Mouse (Mus musculus): ENCODE results near the gene Hyal3.
"Not testable (repeated sequence)": the region's sequence is repeated elsewhere in the genome, so short reads cannot be mapped to it uniquely, and the experiment has no call there.

The Hyal3 gene

DNA sequence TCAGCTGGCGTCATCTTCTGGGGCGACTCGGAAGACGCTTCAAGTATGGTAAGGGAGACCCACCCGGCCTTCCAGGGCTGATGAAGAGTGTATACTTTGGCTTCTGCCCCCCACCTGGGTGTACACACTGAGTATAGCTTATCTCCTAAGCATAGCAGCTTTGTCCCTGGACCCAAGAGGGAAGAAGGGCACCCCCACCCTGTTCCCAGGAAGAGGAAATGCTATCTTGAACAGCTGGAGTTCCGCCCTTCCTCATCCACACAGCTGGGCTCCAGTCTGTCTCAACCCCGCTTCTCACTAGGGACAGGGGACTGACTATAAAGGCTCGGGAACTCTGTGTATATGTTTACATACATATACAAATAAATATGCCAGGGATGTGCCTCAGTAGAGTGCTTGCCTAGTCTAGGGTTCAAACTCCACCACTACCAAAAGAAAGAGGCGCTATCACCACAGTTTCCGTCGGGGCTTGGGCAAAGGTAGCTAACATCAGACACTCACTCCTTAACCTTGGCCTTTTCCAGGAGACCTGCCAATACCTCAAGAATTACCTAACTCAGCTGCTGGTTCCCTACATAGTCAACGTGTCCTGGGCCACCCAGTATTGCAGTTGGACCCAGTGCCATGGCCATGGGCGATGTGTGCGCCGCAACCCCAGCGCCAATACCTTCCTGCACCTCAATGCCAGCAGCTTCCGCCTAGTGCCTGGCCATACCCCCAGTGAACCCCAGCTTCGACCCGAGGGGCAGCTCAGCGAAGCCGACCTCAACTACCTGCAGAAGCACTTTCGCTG is 8.9 kb upstream of the Hyal3 start:
- no peak for DNase-seq (ENCODE audit: low spot score in 2 of 2)

DNA sequence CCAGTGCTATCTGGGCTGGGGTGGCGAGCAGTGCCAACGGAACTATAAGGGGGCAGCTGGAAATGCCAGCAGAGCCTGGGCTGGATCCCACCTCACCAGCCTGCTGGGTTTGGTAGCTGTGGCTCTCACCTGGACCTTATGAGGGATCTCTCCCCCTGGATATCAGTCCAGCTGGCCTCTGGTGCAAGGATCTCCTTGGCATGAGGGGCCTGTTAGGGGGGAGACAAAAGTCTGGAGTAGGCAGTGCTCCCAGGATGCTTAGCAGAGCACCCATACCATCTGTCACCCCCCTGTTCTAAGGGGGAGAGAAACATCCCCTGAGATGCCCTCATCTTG is 8.3 kb upstream of the Hyal3 start:
- no peak for DNase-seq (ENCODE audit: low spot score in 2 of 2)

DNA sequence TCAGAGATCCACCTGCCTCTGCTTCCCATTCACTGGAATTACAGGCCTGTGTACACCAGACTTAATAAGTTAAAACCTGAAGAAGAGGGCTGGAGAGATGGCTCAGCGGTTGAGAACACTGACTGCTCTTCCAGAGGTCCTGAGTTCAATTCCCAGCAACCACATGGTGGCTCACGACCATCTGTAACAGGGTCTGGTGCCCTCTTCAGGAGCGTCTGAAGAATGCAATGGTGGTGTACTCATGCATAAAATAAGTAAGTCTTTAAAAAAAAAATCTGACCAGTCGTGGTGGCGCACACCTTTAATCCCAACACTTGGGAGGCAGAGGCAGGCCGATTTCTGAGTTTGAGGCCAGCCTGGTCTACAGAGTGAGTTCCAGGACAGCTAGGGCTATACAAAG is 6.8 kb upstream of the Hyal3 start:
- DNase-seq (ENCODE audit: low spot score in 2 of 2), result not testable (repeated sequence)

DNA sequence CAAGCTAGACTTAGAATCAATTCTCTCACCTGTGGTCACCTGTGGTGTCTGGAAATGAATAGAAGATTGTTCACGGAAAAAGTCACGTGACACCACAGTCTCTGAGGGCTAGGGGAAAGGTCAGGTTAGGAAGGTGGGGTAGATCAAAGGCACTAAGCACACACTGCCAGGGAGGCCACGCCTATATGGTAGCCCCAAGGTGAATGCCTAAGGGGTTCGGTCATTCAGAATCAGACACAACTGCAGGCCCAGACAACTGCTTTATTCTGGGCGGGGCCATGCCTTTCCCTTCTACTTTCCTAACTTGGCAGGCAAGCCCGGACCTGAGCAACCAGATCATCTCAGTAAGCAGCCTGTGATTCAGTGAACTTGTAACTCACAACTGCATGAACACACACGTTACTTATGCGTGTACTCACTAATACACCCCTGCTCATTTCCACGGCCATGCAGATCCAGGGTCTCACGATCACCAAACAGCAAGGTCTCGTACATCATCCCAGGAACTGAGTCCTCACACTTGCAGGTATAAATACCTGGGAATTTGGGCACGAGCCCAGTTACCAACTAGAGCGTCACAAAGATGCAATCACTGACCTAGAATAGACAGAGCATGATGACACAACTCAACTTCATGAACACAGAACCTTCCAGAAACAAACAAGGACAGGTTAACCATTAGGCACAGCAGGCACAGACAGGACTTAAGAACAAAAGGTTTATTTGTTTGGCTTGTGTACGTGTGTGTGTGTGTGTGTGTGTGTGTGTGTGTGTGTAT is 4.8 kb upstream of the Hyal3 start:
- no peak for DNase-seq (ENCODE audit: low spot score in 2 of 2)

DNA sequence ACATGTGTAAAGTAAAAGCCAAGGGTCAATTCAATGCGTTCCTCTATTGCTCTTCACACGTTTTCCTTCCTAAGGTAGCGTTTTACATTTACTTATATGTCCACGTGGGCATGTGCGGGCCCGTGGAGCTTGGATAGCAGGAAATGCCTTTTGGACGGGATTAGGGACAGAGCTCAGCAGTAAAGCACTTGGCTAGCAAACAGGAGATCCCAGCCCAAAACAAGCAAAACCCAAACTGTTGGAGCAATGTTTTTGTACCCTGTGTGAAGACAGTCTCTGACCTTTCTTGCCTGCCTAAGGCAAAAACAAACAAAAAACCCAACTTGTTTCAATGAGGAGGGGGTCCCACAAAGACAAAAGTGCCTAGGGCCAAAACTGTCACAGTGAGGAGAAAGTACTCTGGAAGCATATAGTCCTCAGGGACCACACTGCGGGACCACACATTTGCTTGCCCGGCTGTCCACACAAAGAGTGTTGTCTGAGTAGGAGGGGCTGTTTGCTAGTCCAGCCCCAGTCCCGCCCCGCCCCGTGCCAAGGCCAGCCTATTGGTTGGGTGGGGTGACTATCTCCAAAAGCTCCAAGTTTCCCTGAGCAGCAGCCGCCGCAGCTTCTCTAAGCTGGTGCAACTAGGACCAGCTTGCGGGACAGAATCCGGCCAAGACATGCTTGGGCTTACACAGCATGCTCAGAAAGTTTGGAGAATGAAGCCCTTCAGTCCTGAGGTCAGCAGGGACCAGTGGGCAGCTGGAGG is 4.1 kb upstream of the Hyal3 start, which contains the start of gene Hyal1:
Gene Hyal1, plus strand, starts transcription at position 571 of the 751 bp plus-strand sequence.
- no peak for DNase-seq (ENCODE audit: low spot score in 2 of 2)

DNA sequence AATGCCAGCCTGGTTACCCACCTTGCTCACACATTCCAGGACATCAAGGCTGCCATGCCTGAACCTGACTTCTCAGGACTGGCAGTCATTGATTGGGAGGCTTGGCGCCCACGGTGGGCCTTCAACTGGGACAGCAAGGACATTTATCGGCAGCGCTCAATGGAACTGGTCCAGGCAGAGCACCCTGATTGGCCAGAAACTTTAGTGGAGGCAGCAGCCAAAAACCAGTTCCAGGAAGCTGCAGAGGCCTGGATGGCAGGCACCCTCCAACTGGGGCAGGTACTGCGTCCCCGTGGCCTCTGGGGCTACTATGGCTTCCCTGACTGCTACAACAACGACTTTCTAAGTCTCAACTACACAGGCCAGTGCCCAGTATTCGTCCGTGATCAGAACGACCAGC is 2.7 kb upstream of the Hyal3 start:
- no peak for DNase-seq (ENCODE audit: low spot score in 2 of 2)

DNA sequence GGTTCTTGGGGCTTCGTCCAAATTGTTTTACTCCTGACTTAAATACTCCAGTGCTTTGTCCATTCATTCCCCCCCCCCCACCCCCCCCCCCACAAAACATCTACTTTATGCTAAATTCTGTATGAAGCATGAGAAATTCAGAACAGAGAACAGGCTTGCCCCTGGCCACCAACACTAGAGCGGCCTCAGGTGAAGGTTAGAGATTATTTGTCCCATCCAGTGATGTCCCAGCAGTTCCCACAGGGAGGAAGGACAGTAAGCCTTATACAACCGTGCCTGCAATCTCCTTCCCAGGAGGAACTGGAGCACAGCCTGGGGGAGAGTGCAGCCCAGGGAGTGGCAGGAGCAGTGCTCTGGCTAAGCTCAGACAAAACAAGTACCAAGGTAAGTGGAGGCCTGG is 2.0 kb upstream of the Hyal3 start, which contains the start of gene Naa80:
Gene Naa80, plus strand, starts transcription at position 301 of the 400 bp plus-strand sequence.
- DNase-seq (ENCODE audit: low spot score in 2 of 2), result no peak

DNA sequence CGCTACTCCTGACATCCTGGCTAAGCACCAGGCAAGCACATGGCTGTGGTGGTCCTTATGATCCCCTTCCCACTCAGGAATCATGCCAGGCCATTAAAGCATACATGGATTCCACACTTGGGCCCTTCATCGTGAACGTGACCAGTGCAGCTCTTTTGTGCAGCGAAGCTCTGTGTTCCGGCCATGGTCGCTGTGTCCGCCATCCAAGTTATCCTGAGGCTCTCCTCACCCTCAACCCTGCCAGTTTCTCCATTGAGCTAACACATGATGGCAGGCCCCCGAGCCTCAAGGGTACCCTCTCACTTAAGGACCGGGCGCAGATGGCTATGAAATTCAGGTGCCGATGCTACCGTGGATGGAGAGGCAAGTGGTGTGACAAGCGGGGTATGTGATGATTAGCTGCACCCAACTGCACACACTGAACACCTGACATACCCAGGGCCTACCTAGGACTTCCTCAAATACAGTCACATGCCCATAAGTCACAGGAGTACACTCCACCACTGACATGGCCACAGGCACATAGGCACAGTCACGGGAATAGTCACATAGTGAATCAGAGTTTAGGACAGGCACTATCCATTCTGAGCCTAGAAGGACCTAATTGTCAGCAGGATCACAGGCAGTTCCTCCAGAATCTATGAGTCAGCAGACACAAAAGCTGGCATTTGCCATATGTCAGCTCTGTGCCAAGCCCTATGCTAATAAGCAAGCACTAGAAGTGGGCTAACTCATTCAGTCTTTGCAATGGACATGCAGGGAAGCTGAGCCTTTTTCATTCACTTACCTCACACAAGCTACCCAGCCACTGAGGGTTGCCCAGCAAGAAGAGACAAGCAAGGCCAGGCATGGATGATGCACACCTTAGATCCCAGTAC is 1.4 kb upstream of the Hyal3 start:
- DNase-seq (ENCODE audit: low spot score in 2 of 2), result no peak

DNA sequence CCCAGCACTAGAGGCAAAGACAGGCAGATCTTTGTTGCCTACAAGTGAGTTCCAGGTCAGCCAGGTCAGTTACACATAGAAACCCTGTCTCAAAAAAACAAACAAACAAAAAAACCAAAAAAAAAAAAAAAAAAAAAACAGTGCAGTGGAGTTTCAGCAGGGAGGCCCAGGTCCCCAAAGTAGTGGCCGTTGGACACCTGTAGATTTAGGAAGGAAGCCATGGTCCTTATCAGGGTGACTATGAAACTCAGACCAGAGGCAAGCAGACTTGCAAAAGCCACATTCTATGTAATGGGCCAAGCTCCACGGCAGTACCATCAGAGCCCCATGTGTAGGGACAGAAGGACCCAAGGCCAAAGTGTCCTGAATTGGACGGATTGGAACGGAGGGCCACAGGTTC is 966 bp downstream of the Hyal3 start:
- DNase-seq (ENCODE audit: low spot score in 2 of 2), result no peak

DNA sequence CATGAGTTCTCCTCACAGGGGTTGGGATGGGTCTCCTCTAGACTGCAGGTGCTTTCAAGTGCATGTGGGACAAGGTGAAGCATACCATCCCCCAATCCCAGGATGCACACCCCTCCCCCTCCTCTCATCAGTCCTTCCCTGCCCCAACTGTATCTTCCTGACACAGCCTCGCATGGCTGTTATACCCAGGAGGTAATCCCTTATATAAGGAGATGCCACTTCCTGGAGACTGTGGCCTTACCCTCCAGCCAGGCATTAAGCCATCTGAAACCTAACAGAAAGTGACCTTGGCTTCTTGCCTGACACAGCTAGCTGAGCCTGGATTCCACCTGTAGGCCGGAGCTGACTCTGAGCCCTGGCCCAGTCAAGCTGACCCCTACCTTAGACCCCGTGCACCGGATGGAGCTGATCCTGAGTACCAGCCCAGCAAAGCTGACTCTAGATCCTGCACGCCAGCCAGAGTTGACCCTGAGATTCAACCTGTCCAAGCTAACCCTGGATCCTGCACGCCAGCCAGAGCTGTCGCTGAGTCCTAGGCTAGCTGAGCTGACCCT is 2.0 kb downstream of the Hyal3 start:
- DNase-seq (ENCODE audit: low spot score in 2 of 2), result no peak

DNA sequence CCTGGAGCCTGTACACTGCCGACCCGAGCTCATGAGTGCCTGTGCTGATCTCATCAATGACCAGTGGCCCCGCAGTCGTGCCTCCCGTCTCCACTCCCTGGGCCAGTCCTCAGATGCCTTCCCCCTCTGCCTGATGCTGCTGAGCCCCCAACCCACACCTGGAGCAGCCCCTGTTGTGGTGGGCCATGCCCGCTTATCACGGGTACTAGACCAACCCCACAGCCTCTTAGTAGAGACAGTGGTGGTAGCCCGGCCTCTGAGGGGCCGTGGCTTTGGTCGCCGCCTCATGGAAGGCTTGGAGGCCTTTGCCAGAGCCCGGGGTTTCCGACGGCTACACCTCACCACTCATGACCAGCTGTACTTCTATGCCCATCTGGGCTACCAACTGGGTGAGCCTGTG is 2.6 kb downstream of the Hyal3 start:
- DNase-seq (ENCODE audit: low spot score in 2 of 2), result no peak

DNA sequence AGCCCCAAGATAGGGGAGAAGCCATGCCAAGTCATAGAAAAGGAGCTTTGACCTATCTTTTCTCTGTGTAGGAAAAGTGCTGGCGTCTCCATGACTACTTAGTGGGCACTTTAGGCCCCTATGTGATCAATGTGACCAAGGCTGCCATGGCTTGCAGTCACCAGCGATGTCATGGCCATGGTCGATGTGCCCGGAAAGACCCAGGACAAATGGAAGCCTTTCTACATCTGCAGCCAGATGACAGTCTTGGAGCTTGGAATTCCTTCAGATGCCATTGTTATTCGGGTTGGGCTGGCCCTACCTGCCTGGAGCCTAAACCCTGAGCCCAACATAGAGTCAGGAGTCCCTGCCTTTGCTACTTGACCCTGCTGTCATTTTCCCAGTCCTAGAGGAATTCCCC is 5.9 kb downstream of the Hyal3 start:
- DNase-seq (ENCODE audit: low spot score in 2 of 2), result no peak

DNA sequence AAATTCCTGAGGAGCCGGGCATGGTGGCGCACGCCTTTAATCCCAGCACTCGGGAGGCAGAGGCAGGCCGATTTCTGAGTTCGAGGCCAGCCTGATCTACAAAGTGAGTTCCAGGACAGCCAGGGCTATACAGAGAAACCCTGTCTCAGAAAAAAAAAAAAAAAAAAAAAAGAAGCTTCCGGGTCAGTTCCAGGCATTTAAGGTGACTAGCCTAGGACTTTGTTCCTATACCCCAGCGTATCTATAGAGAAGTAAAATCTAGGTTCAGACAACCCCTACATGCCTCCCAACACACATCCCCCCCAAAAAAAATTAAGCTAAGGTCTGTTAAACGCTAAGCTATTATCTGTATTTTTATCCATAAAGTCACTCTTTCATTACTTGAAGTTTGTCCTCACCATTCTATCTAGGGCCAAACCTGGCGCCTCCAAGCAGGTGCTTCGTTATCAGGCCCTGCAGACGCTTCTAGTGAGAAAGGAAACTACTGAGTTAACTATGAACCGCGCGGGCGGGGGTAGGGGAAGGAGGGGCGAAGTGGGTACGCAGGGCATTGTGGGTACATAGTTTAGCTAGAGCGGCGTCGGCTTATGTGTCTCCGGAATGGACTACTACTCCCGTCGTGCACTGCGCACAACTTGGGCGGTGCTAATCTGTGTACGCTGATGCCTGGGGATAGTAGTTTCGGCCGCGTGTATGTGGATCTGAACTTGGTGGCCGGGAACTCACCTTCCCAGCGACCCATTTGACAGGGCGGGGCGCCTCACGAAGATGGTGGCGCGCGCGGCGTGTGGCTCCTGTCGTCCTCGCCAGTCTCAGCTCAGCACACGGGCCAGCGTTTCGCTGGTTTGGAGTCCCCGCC is 6.6 kb downstream of the Hyal3 start, which contains the start of gene Ifrd2:
Gene Ifrd2, plus strand, starts transcription at position 669 of the 859 bp plus-strand sequence.
- peak; percentile 99 for DNase-seq (ENCODE audit: low spot score in 2 of 2)

DNA sequence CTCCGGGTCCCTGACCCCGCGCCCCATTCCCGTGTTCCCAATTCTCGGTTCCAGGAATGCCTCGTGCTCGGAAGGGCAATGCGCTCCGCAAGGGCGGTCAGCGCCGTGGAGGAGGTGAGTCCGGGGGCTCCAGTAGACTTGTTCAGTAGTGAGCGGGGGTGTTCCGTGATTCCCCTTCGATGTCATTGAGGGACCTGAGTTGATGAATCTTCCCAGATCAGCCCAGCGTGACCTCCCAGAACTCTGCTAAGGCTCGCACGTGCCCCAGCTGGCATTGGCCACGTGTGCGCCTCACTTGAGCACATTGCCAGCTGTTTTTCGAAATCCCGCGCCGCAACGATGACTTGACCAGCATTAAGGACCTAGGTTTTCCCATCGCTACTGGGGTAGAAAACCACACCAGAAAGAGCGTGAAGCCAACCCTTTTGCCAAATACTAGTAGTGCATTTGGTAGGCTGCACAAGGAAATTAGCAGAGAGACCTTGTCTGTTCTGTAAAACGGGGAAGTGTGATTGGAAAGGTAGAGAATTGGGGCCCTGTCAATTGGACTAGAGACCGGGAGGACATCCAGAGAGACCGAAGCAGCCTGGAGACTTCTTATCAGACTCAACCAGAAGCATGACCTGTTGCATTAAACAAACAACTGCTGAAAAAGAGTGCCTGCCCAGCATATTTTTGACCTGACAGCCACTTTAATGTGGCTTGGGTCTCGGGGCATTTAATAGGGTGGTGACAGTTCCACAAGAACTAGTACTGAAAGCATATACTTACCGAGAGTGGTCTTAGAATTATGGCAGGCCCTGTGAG is 7.4 kb downstream of the Hyal3 start:
- no peak for DNase-seq (ENCODE audit: low spot score in 2 of 2)

DNA sequence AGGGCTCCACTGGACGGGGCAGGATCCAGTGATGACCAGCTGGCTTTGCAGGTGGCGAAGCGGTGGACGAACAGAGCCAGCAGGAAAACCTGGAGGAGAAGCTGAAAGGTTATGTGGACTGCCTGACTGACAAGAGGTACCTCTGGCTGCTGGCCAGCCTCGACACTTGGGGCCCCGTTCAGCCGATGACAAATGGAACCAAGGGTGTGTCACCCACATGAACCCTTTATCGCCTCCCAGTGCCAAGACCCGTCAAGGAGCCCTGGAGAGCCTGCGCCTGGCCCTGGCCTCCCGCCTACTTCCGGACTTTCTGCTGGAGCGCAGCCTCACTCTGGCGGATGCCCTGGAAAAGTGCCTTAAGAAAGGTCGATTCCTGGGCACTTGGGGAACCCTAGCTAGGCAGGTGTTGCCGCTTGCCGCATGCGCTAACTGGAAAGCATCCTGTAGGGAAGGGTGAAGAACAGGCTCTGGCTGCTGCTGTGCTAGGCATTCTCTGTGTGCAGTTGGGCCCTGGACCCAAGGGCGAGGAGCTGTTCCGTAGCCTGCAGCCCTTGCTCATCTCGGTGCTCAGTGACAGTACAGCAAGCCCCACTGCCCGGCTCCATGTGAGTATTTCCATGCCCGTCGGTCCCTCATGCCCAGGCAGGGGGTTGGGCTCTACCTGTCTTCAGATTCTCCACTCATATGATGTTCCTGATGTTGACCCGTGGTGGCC is 9.6 kb downstream of the Hyal3 start:
- no peak for DNase-seq (ENCODE audit: low spot score in 2 of 2)

DNA sequence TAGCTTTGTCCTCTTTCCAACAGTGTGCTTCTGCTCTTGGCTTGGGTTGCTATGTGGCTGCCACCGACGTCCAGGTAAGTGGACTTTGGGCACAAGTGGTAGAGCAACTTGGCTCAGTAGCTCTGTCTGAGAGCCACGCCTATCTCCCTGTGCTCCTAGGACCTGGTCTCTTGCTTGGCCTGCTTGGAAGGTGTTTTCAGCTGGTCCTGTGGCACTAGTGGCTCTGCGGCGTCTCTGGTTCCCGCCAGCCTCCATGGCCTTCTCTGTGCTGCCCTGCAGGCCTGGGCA is 10.1 kb downstream of the Hyal3 start:
- DNase-seq (ENCODE audit: low spot score in 2 of 2), result no peak

DNA sequence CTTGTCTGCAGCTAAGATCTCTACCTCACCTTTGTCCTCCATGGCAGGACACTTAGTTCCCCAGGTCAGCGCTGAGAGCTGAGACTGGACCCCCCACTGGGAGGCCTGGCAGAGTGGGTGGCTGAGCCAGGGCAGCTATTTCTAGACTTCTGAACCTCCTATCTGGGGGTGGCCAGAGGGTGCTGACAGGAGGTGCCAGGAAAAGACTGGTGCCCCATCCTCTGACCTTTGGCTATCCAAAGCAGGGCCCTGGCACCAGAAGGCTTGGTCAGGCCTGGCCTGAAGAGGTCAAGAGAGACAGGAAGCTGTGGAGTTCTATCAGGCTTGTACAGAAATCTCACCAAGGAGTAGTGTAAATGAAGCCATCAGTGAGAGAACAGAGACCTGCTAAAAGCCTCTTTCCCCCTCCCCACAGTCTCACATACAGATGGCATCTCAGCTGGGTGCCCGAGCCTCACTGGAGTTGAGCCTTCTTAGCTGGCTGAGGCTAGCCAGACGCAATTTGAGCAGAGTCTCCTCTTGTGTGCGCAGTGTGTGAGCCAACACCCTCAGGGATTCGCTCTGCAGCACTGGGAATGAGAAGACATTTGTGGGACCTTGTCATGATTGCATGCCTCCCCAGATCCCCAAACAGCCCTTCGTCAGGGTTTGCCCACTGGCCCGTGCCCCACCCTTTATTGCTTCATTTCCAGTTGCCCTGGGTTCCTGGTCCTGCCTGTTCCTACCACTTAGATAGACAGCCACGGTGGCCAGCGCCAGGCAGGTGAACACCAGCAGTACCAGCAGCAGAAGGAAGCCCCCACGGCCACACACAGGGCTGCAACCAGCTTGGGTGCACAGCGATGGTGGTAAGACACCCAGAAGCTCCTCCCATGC is 12.7 kb downstream of the Hyal3 start:
- no peak for DNase-seq (ENCODE audit: low spot score in 2 of 2)

All from right cerebral cortex, postnatal 36 days (tissue).